Mouse (Mus musculus): ENCODE data around the gene Yipf2. TPM values are rescaled to one million over a fixed set of nuclear protein-coding genes. Genes with fewer than 3 reads are reported as not detected.
A peak's percentile ranks its signal among the peaks of the same experiment; 100 is the strongest.

Gene Yipf2
- total and polyA plus RNA-seq, 2 experiments from 2014 or later, result 18.4 to 25.5 TPM

DNA sequence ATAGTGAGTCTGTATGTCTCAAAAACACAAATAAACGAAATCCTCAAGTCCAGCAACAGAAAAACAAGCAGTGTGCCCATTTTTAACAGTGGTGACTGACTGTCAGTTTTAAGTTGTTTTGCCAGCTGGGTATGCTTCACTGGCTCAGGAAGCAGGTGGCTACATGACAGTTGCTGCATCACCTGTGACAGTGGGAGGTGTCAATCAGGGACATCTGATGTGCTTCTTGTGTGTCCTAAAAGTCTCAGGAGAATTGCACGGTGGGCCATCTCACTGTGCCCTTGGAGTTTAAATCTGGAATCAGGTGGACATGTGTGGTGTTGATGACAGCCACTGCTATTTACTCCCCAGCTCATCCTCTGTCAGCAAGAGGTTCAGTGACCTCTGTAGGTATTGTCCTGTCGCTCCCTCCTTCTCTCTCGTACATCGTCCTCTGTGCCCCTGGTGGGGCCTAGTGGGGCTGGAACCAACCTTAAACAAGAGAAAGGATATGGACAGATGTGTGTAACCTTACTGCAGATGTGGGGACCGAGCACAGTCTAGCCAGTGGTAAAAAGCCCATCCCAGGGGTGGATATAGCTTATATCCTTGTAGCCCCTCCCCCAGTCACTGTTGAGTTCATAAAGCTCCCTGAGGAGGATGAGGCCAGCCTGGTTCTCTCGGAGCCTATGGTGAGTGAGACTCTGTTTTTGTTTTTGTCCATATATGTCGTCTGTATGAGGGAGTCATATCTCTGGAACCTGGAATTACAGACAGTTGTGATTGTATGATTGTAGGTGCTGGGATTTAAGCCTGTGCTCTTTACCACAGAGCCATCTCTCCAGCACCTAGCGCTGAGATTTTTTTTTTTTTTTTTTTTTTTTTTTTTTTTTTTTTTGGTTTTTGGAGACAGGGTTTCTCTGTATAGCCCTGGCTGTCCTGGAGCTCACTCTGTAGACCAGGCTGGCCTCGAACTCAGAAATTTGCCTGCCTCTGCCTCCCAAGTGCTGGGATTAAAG is 33.0 kb upstream of the Yipf2 start:
- ATAC-seq (no peak), DNase-seq (ENCODE audit: low spot score) (no peak)
- WGBS, result 79% methylated on average over 10 of the region's 10 CpGs
- Histone ChIP-seq H3K4me1 (ENCODE audit: insufficient read depth, low read length) (no peaks in the 10 kb centered on the region), H3K27me3 (ENCODE audit: insufficient read depth, low read length) (no peaks in the 10 kb centered on the region), H3K27ac (no peak overlapping the region), H3K36me3 (ENCODE audit: insufficient read depth, low read length) (no peaks in the 10 kb centered on the region), H3K4me3 (ENCODE audit: low read length) (no peak overlapping the region), H3K9me3 (ENCODE audit: low read length) (no peaks in the 10 kb centered on the region), H3K4me2 (ENCODE audit: low read depth, low read length) (no peak overlapping the region), H3K9ac (replicated peaks; ENCODE audit: low read length) (no peak overlapping the region)
- TF ChIP-seq CTCF (IDR thresholded peaks at IDR 0.05; ENCODE audit: low read depth), result no peak

DNA sequence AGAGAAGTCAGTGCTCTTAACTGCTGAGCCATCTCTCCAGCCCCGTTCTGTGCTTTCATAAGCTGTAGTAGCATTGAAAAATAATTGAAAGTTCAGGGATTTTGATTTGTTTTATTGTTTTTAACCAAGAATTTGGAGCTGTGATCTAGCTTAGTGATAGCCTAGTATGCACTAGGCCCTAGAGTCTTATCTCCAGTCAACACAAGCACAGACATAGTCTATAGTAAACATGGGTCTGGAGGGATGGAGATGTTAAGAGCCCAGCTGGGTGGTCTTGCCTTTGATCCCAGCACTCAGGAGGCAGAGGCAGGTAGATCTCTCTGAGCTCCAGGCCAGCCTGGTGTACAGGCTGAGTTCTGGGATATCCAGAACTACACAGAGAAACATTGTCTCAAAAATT is 30.0 kb upstream of the Yipf2 start:
- DNase-seq (ENCODE audit: low spot score), result no peak
- no peak overlapping the region for H3K4me3 ChIP-seq (ENCODE audit: low read length)
- TF ChIP-seq CTCF (IDR thresholded peaks at IDR 0.05; ENCODE audit: low read depth), result no peak

DNA sequence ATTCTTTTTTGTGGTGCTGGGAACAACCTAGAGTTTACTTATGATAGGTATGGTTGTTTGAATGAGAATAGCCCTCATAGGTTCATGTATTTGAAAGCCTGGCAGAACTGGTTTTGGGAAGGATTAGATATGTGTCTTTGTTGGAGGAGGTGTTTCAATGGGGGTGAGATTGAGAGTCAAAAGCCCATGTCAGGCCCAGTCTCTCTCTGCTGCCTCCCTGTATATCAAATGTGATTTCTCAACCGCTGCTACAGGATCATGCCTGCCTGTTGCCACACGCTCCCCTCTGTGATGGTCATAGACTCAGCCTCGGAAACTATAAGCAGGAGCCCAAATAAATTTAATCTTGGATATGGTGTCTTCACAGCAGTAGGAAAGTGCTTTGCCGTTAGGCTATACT is 27.6 kb upstream of the Yipf2 start:
- no peak overlapping the region for H3K4me3 ChIP-seq (ENCODE audit: low read length)
- 77% methylated on average over 4 of the region's 4 CpGs for WGBS
- no peaks in the 10 kb centered on the region for H3K9me3 ChIP-seq (ENCODE audit: low read length)
- no peaks in the 10 kb centered on the region for H3K27me3 ChIP-seq (ENCODE audit: insufficient read depth, low read length)
- no peak overlapping the region for H3K4me2 ChIP-seq (ENCODE audit: low read depth, low read length)
- ATAC-seq, result no peak
- H3K4me1 ChIP-seq (ENCODE audit: insufficient read depth, low read length), result peaks cover 11% of the 10 kb centered on the region; the same call in 1 of the 2 replicates
- no peak for TF ChIP-seq CTCF (IDR thresholded peaks at IDR 0.05; ENCODE audit: low read depth)
- no peaks in the 10 kb centered on the region for H3K36me3 ChIP-seq (ENCODE audit: insufficient read depth, low read length)
- no peak overlapping the region for H3K27ac ChIP-seq
- no peak for DNase-seq (ENCODE audit: low spot score)
- no peak overlapping the region for H3K9ac ChIP-seq (replicated peaks; ENCODE audit: low read length)

More for the DNA sequence above, 30.0 kb upstream of the Yipf2 start:
- 98% methylated on average over 1 of the region's 1 CpGs for WGBS
- no peak overlapping the region for H3K9ac ChIP-seq (replicated peaks; ENCODE audit: low read length)
- no peak overlapping the region for H3K27ac ChIP-seq
- H3K4me1 ChIP-seq (ENCODE audit: insufficient read depth, low read length), result peaks cover 7% of the 10 kb centered on the region; the same call in 1 of the 2 replicates
- H3K36me3 ChIP-seq (ENCODE audit: insufficient read depth, low read length), result no peaks in the 10 kb centered on the region
- ATAC-seq, result no peak
- H3K9me3 ChIP-seq (ENCODE audit: low read length), result no peaks in the 10 kb centered on the region
- H3K27me3 ChIP-seq (ENCODE audit: insufficient read depth, low read length), result no peaks in the 10 kb centered on the region
- H3K4me2 ChIP-seq (ENCODE audit: low read depth, low read length), result no peak overlapping the region

DNA sequence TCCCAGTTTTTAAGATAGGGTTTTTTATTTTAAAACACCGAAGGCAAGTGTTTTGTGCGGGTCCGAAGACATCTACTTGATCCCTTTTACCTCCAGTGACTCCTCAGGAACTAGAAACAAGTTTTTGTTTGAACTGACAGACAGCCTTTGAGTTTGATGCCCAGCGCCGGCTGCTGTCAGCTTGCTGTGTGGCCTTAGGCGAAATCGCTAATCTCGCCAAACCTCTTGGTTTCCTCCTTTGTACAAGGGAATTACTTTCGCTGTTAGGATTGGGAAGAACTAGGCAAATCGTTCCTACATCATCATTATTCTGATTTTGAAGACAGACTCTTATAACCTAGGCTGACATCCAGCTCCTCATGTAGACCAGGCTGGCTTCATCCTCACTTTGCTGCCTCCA is 24.4 kb upstream of the Yipf2 start:
- peak overlapping the region; percentile 58 for H3K4me2 ChIP-seq (ENCODE audit: low read depth, low read length)
- no peaks in the 10 kb centered on the region for H3K9me3 ChIP-seq (ENCODE audit: low read length)
- H3K36me3 ChIP-seq (ENCODE audit: insufficient read depth, low read length), result no peaks in the 10 kb centered on the region
- DNase-seq (ENCODE audit: low spot score) (peak; percentile 44), ATAC-seq (no peak)
- no peak for TF ChIP-seq CTCF (IDR thresholded peaks at IDR 0.05; ENCODE audit: low read depth)
- peak overlapping the region; percentile 81 for H3K9ac ChIP-seq (replicated peaks; ENCODE audit: low read length)
- H3K27me3 ChIP-seq (ENCODE audit: insufficient read depth, low read length), result no peaks in the 10 kb centered on the region
- peak overlapping the region; percentile 73 for H3K4me3 ChIP-seq (ENCODE audit: low read length)
- WGBS, result 4% methylated on average over 10 of the region's 10 CpGs
- peak overlapping the region; percentile 96 for H3K27ac ChIP-seq
- H3K4me1 ChIP-seq (ENCODE audit: insufficient read depth, low read length), result peaks cover 11% of the 10 kb centered on the region; the same call in 1 of the 2 replicates

DNA sequence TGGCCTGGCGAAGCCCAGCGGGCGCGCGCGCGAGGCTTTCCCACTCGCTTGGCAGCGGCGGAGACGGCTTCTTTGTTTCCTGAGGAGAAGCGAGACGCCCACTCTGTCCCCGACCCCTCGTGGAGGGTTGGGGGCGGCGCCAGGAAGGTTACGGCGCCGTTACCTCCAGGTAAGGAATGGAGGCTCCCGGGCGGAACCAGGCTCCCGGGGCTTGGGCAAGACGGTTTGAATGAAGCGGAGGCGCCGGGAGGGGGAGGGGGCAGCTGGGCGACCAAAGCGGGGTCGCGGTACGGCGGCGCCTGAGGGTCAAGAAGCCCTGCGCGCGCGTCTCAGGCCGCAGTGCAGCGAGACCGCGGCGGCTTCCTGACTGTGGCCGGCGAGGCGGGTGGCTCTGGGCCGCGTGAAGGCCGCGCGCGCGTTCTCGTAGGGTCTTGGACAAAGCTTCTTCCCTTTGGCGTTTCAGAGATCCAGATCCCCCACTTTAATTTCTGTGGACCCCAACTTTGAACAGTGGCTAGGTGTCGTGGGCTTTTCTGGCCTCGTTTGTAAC is 23.7 kb upstream of the Yipf2 start:
- Histone ChIP-seq H3K9me3 (ENCODE audit: low read length) (no peaks in the 10 kb centered on the region), H3K9ac (replicated peaks; ENCODE audit: low read length) (peak overlapping the region; percentile 81), H3K27ac (peak overlapping the region; percentile 96), H3K4me2 (ENCODE audit: low read depth, low read length) (peak overlapping the region; percentile 58), H3K4me1 (ENCODE audit: insufficient read depth, low read length) (peaks cover 11% of the 10 kb centered on the region; the same call in 1 of the 2 replicates), H3K36me3 (ENCODE audit: insufficient read depth, low read length) (no peaks in the 10 kb centered on the region), H3K4me3 (ENCODE audit: low read length) (peak overlapping the region; percentile 73), H3K27me3 (ENCODE audit: insufficient read depth, low read length) (no peaks in the 10 kb centered on the region)
- TF ChIP-seq CTCF (IDR thresholded peaks at IDR 0.05; ENCODE audit: low read depth), result no peak
- DNase-seq (ENCODE audit: low spot score) (peak; percentile 93), ATAC-seq (peak; percentile 81)
- under 1% methylated on average over 51 of the region's 57 CpGs for WGBS

DNA sequence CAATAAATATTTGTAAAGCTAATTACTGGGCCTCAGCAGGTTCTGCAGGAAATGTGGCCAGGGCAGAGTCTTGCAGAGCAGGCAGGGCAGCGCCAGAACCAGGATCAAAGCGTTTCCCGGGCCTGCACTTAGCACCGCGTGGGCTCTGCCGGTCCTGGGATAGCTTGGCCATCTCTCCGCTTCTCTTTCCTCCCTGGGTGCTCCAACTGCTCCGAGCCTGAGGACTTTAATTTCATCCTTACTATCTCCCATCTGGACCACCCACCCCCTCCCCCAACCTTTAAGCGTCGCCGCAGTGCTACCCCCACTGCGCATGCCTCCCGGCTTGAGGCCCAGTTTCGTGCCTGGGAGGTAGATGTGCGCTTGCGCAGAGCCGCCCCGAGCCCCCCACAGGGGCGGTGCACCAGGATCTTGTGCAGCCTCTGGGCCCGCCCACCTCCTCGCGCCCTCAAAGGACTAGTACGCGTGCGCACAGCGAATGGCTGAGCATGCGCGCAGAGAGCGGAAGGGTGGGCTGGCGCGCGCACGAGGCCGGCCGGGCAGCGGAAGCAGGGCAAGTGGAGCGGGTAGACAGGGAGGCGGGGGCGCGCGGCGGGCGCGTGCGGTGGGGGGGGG is 23.1 kb upstream of the Yipf2 start, which contains the start of gene Smarca4:
Smarca4 (plus strand) TSS at position 553 of the 615 bp plus-strand sequence.
- DNase-seq (ENCODE audit: low spot score) (peak; percentile 100), ATAC-seq (peak; percentile 95)
- Histone ChIP-seq H3K36me3 (ENCODE audit: insufficient read depth, low read length) (no peaks in the 10 kb centered on the region), H3K27ac (peak within 1 kb of the TSS; percentile 96), H3K9ac (replicated peaks; ENCODE audit: low read length) (peak within 1 kb of the TSS; percentile 81), H3K27me3 (ENCODE audit: insufficient read depth, low read length) (no peaks in the 10 kb centered on the region), H3K4me2 (ENCODE audit: low read depth, low read length) (peak within 1 kb of the TSS; percentile 68), H3K4me3 (ENCODE audit: low read length) (peak within 1 kb of the TSS; percentile 73), H3K9me3 (ENCODE audit: low read length) (no peaks in the 10 kb centered on the region), H3K4me1 (ENCODE audit: insufficient read depth, low read length) (peaks cover 11% of the 10 kb centered on the region; the same call in 1 of the 2 replicates)
- no peak for TF ChIP-seq CTCF (IDR thresholded peaks at IDR 0.05; ENCODE audit: low read depth)
- WGBS, result under 1% methylated on average over 43 of the region's 45 CpGs

Measured in hindbrain, postnatal 0 days (tissue).